Mouse (Mus musculus): ENCODE data around the gene Tmem120b. TPM values are rescaled to one million over a fixed set of nuclear protein-coding genes. Genes with fewer than 3 reads are reported as not detected.

Tmem120b gene
- total RNA-seq, 2 experiments from 2014 or later, result 85.5 to 86.8 TPM

- no peak for ATAC-seq (replicated peaks; ENCODE audit: low FRiP score, poor library complexity, severe bottlenecking)
Measured at GRCm38 (mm10) chr5:123120624-123121215, 52.5 kb downstream of the Tmem120b start.

GRCm38 (mm10) chr5:123122181-123122580 is 54.0 kb downstream of the Tmem120b start:
- ATAC-seq (replicated peaks; ENCODE audit: low FRiP score, poor library complexity, severe bottlenecking), result no peak

GRCm38 (mm10) chr5:123125105-123125504 is 56.9 kb downstream of the Tmem120b start:
- ATAC-seq (replicated peaks; ENCODE audit: low FRiP score, poor library complexity, severe bottlenecking), result no peak

- no peak for ATAC-seq (replicated peaks; ENCODE audit: low FRiP score, poor library complexity, severe bottlenecking)
Measured at GRCm38 (mm10) chr5:123125638-123126406, 57.6 kb downstream of the Tmem120b start.

GRCm38 (mm10) chr5:123127031-123127430 is 58.8 kb downstream of the Tmem120b start:
- ATAC-seq (replicated peaks; ENCODE audit: low FRiP score, poor library complexity, severe bottlenecking), result no peak

- ATAC-seq (replicated peaks; ENCODE audit: low FRiP score, poor library complexity, severe bottlenecking), result no peak
Measured at GRCm38 (mm10) chr5:123128426-123129169, 60.4 kb downstream of the Tmem120b start.

GRCm38 (mm10) chr5:123129170-123129757 is 61.0 kb downstream of the Tmem120b start:
- ATAC-seq (replicated peaks; ENCODE audit: low FRiP score, poor library complexity, severe bottlenecking), result no peak

GRCm38 (mm10) chr5:123130030-123130813 is 62.0 kb downstream of the Tmem120b start:
- no peak for ATAC-seq (replicated peaks; ENCODE audit: low FRiP score, poor library complexity, severe bottlenecking)

GRCm38 (mm10) chr5:123130814-123131148 is 62.6 kb downstream of the Tmem120b start:
- no peak for ATAC-seq (replicated peaks; ENCODE audit: low FRiP score, poor library complexity, severe bottlenecking)

- ATAC-seq (replicated peaks; ENCODE audit: low FRiP score, poor library complexity, severe bottlenecking), result peak; percentile 70
Measured at GRCm38 (mm10) chr5:123132308-123133071, 64.3 kb downstream of the Tmem120b start, which contains the start of gene Rhof. Gene Rhof (minus strand): TSS chr5:123132692.

- peak; percentile 27; the same call in 1 of the 2 replicates for ATAC-seq (replicated peaks; ENCODE audit: low FRiP score, poor library complexity, severe bottlenecking)
Measured at GRCm38 (mm10) chr5:123133083-123133783, 65.0 kb downstream of the Tmem120b start.

- no peak for ATAC-seq (replicated peaks; ENCODE audit: low FRiP score, poor library complexity, severe bottlenecking)
Measured at GRCm38 (mm10) chr5:123133784-123134143, 65.5 kb downstream of the Tmem120b start.

GRCm38 (mm10) chr5:123134186-123134874 is 66.1 kb downstream of the Tmem120b start:
- ATAC-seq (replicated peaks; ENCODE audit: low FRiP score, poor library complexity, severe bottlenecking), result no peak

- no peak for ATAC-seq (replicated peaks; ENCODE audit: low FRiP score, poor library complexity, severe bottlenecking)
Measured at GRCm38 (mm10) chr5:123134875-123135382, 66.7 kb downstream of the Tmem120b start.

GRCm38 (mm10) chr5:123135471-123136360 is 67.5 kb downstream of the Tmem120b start:
- ATAC-seq (replicated peaks; ENCODE audit: low FRiP score, poor library complexity, severe bottlenecking), result peak; percentile 43

- ATAC-seq (replicated peaks; ENCODE audit: low FRiP score, poor library complexity, severe bottlenecking), result peak; percentile 48
Measured at GRCm38 (mm10) chr5:123136361-123137043, 68.3 kb downstream of the Tmem120b start.

All from erythroid progenitor cell, adult 5-6 weeks (primary cell).